Mouse (Mus musculus) bone marrow, adult 2 months (tissue): ENCODE results near the gene Plk5. TPM values are rescaled to one million over a fixed set of nuclear protein-coding genes. Genes with fewer than 3 reads are reported as not detected.

Source experiments
- H3K27ac ChIP-seq: fragments of 200-500 bp; 2 replicates; pipeline ENCODE4 v1.5.1; 2012; ENCODE audit warnings: low read depth, mild to moderate bottlenecking, control low read depth, inconsistent platforms, low read length; ENCODE audit not compliant: control insufficient read depth, poor library complexity, insufficient read depth
- H3K4me1 ChIP-seq: fragments of 200-500 bp; 2 replicates; pipeline ENCODE4 v1.6.1; 2011; ENCODE audit warnings: low read length; ENCODE audit not compliant: control insufficient read depth, insufficient read depth
- H3K4me3 ChIP-seq: fragments of 200-500 bp; replicated peaks from 2 replicates; pipeline ENCODE3; 2011; ENCODE audit warnings: mild to moderate bottlenecking, low read depth, low read length, control low read depth; ENCODE audit not compliant: control insufficient read depth
- CTCF ChIP-seq: fragments of 200-500 bp; IDR thresholded peaks from 2 replicates; pipeline ENCODE4 v1.5.1; 2011; ENCODE audit warnings: low read length, control low read depth; ENCODE audit not compliant: control insufficient read depth, insufficient read depth
- POLR2A ChIP-seq: fragments of 200-500 bp; IDR thresholded peaks from 2 replicates; pipeline ENCODE4 v1.6.1; 2011; ENCODE audit warnings: low read depth, mild to moderate bottlenecking, control low read depth, low read length, borderline replicate concordance; ENCODE audit not compliant: control insufficient read depth
- WGBS: fragments of 180-500 bp; shearing (Covaris S2); methylation state at CpG from one replicate; pipeline ENCODE4 v1.1.7; 2018; 5-methylcytosine and 5-hydroxymethylcytosine counted together
- polyA plus RNA-seq: library from polyadenylated mRNA; stranded (reverse); fragments of >200 nt; gene quantifications from 2 replicates; pipeline ENCODE4 v1.2.4, GENCODE M21; 2011; ENCODE audit warnings: low replicate concordance; ENCODE audit not compliant: missing spikeins, insufficient read depth, insufficient read length

Plk5 gene
- polyA plus RNA-seq, 1 experiment, result 2.2 TPM

GRCm38 (mm10) chr10:80399973-80400703 is 43.9 kb downstream of the Plk5 start:
- Histone ChIP-seq H3K27ac (peak overlapping the region; percentile 92), H3K4me1 (peaks cover 7% of the 10 kb centered on the region), H3K4me3 (peak overlapping the region; percentile 76)
- no peak for TF ChIP-seq POLR2A
- no peak for TF ChIP-seq CTCF
- WGBS, result 7% methylated on average over 17 of the region's 17 CpGs

- Histone ChIP-seq H3K27ac (peak overlapping the region; percentile 92), H3K4me1 (peaks cover 8% of the 10 kb centered on the region), H3K4me3 (no peak overlapping the region)
- WGBS, result 34% methylated on average over 4 of the region's 4 CpGs
- TF ChIP-seq CTCF, result no peak
- TF ChIP-seq POLR2A, result no peak
Measured at GRCm38 (mm10) chr10:80400704-80401161, 44.5 kb downstream of the Plk5 start.

- TF ChIP-seq POLR2A (no peak), CTCF (peak; percentile 68; the same call in 1 of the 2 replicates)
- H3K27ac ChIP-seq, result no peak overlapping the region
- no peak overlapping the region for H3K4me3 ChIP-seq
- peaks cover 10% of the 10 kb centered on the region for H3K4me1 ChIP-seq
- WGBS, result 91% methylated on average over 4 of the region's 4 CpGs
Measured at GRCm38 (mm10) chr10:80403044-80403692, 46.9 kb downstream of the Plk5 start.

- 43% methylated on average over 10 of the region's 10 CpGs for WGBS
- TF ChIP-seq CTCF (peak; percentile 30; the same call in 1 of the 2 replicates), POLR2A (no peak)
- Histone ChIP-seq H3K4me1 (peaks cover 7% of the 10 kb centered on the region), H3K4me3 (peak overlapping the region; percentile 76), H3K27ac (no peak overlapping the region)
Measured at GRCm38 (mm10) chr10:80405481-80406173, 49.4 kb downstream of the Plk5 start.

- Histone ChIP-seq H3K4me1 (peaks cover 5% of the 10 kb centered on the region; the same call in 1 of the 2 replicates), H3K4me3 (peak within 1 kb of the TSS; percentile 76), H3K27ac (peak within 1 kb of the TSS; percentile 76)
- under 1% methylated on average over 27 of the region's 27 CpGs for whole genome bisulfite sequencing
- peak; percentile 56; the same call in 1 of the 2 replicates for TF ChIP-seq POLR2A
- no peak for TF ChIP-seq CTCF
Measured at GRCm38 (mm10) chr10:80406684-80407501, 50.6 kb downstream of the Plk5 start, which contains the start of gene Uqcr11. Uqcr11 (minus strand) TSS chr10:80406830.

GRCm38 (mm10) chr10:80407924-80408323 is 51.7 kb downstream of the Plk5 start:
- WGBS, result 23% methylated on average over 4 of the region's 4 CpGs
- Histone ChIP-seq H3K4me1 (peaks cover 7% of the 10 kb centered on the region; the same call in 1 of the 2 replicates), H3K27ac (no peak overlapping the region; the same call in 1 of the 2 replicates), H3K4me3 (no peak overlapping the region)
- TF ChIP-seq POLR2A, result no peak
- no peak for TF ChIP-seq CTCF

- Histone ChIP-seq H3K4me1 (peaks cover 2% of the 10 kb centered on the region; the same call in 1 of the 2 replicates), H3K27ac (no peak overlapping the region), H3K4me3 (no peak overlapping the region)
- WGBS, result 94% methylated on average over 44 of the region's 44 CpGs
- TF ChIP-seq POLR2A, result peak; percentile 20; the same call in 1 of the 2 replicates
- no peak for TF ChIP-seq CTCF
Measured at GRCm38 (mm10) chr10:80412656-80413541, 56.6 kb downstream of the Plk5 start.

Other genes starting within 250 kb of the Plk5 start
- 197 and 344 TPM in 2 replicates for gene Stk11, start 240.7 kb upstream of the Plk5 start, polyA plus RNA-seq
- gene Atp5d, start 217.8 kb upstream of the Plk5 start, polyA plus RNA-seq, result 131 and 178 TPM in 2 replicates
- 3.4 and 3.7 TPM in 2 replicates for gene Cbarp, start 215.6 kb upstream of the Plk5 start, polyA plus RNA-seq
- 36.0 and 53.2 TPM in 2 replicates for gene Midn, start 208.2 kb upstream of the Plk5 start, polyA plus RNA-seq
- gene Cirbp, start 190.5 kb upstream of the Plk5 start, polyA plus RNA-seq, result 200 and 277 TPM in 2 replicates
- gene 1600002K03Rik, start 183.5 kb upstream of the Plk5 start, polyA plus RNA-seq, result 8.8 and 23.7 TPM in 2 replicates
- 0.70 TPM in 1 of 2 replicates, not detected in the other for gene Efna2, start 177.0 kb upstream of the Plk5 start, polyA plus RNA-seq
- gene Mum1, start 130.0 kb upstream of the Plk5 start, polyA plus RNA-seq, result 64.4 and 77.5 TPM in 2 replicates
- 72.4 and 80.0 TPM in 2 replicates for gene Ndufs7, start 107.3 kb upstream of the Plk5 start, polyA plus RNA-seq
- 1.7 and 5.8 TPM in 2 replicates for gene Gamt, start 95.4 kb upstream of the Plk5 start, polyA plus RNA-seq
- gene Dazap1, start 95.0 kb upstream of the Plk5 start, polyA plus RNA-seq, result 75.7 and 150 TPM in 2 replicates
- 1,765 and 2,445 TPM in 2 replicates for gene Rps15, start 64.0 kb upstream of the Plk5 start, polyA plus RNA-seq
- 0.17 TPM in 1 of 2 replicates, not detected in the other for gene Apc2, start 60.5 kb upstream of the Plk5 start, polyA plus RNA-seq
- gene 2310011J03Rik, start 35.9 kb upstream of the Plk5 start, polyA plus RNA-seq, result 40.8 and 52.1 TPM in 2 replicates
- 1.4 TPM in 1 of 2 replicates, not detected in the other for gene Pcsk4, start 27.0 kb upstream of the Plk5 start, polyA plus RNA-seq
- gene Reep6, start 26.5 kb upstream of the Plk5 start, polyA plus RNA-seq, result 4.2 and 6.5 TPM in 2 replicates
- gene Adamtsl5, start 8.0 kb upstream of the Plk5 start, polyA plus RNA-seq, result 3.0 and 8.6 TPM in 2 replicates
- gene Mex3d, start 31.2 kb downstream of the Plk5 start, polyA plus RNA-seq, result 1.4 and 1.7 TPM in 2 replicates
- 53.0 and 82.0 TPM in 2 replicates for gene Mbd3, start 43.1 kb downstream of the Plk5 start, polyA plus RNA-seq
- 190 and 222 TPM in 2 replicates for gene Uqcr11, start 50.4 kb downstream of the Plk5 start, polyA plus RNA-seq
- 70.7 and 138 TPM in 2 replicates for gene Tcf3, start 77.2 kb downstream of the Plk5 start, polyA plus RNA-seq
- gene Onecut3, start 138.4 kb downstream of the Plk5 start, polyA plus RNA-seq, result not detected in 2 replicates
- not detected in 2 replicates for gene Atp8b3, start 182.7 kb downstream of the Plk5 start, polyA plus RNA-seq
- 46.3 and 55.3 TPM in 2 replicates for gene Rexo1, start 205.1 kb downstream of the Plk5 start, polyA plus RNA-seq
- gene Klf16, start 220.9 kb downstream of the Plk5 start, polyA plus RNA-seq, result 13.4 and 18.6 TPM in 2 replicates
- gene Abhd17a, start 233.9 kb downstream of the Plk5 start, polyA plus RNA-seq, result 44.4 and 53.1 TPM in 2 replicates
- gene Scamp4, start 246.4 kb downstream of the Plk5 start, polyA plus RNA-seq, result 12.9 and 17.2 TPM in 2 replicates
- 2.2 and 3.2 TPM in 2 replicates for gene Adat3, start 246.4 kb downstream of the Plk5 start, polyA plus RNA-seq
- 2.0 and 2.4 TPM in 2 replicates for gene Gm49322, start 249.6 kb downstream of the Plk5 start, polyA plus RNA-seq